Mouse (Mus musculus): Measurements from ENCODE around the gene Ncaph2.

Ncaph2 gene

GRCm38 (mm10) chr15:89343325-89343724 lies 12.2 kb upstream of the Ncaph2 start:
- no peak for DNase-seq

- no peak for DNase-seq
Observed at GRCm38 (mm10) chr15:89350447-89350846, 5.1 kb upstream of the Ncaph2 start.

GRCm38 (mm10) chr15:89351302-89351701 lies 4.2 kb upstream of the Ncaph2 start:
- DNase-seq, result no peak

GRCm38 (mm10) chr15:89352054-89352453 lies 3.5 kb upstream of the Ncaph2 start:
- no peak for DNase-seq

- no peak for DNase-seq
Observed at GRCm38 (mm10) chr15:89352795-89353194, 2.7 kb upstream of the Ncaph2 start.

GRCm38 (mm10) chr15:89353837-89354236 lies 1.7 kb upstream of the Ncaph2 start:
- DNase-seq, result no peak

- no peak for DNase-seq
Observed at GRCm38 (mm10) chr15:89354455-89354854, 1.1 kb upstream of the Ncaph2 start.

GRCm38 (mm10) chr15:89356372-89356771 lies 853 bp downstream of the Ncaph2 start:
- peak; percentile 86 for DNase-seq

GRCm38 (mm10) chr15:89358784-89359183 lies 3.3 kb downstream of the Ncaph2 start:
- no peak for DNase-seq

- DNase-seq, result no peak
Observed at GRCm38 (mm10) chr15:89363051-89363450, 7.5 kb downstream of the Ncaph2 start.

GRCm38 (mm10) chr15:89365141-89365551 lies 9.6 kb downstream of the Ncaph2 start:
- no peak for DNase-seq

GRCm38 (mm10) chr15:89372068-89372467 lies 16.5 kb downstream of the Ncaph2 start:
- DNase-seq, result no peak

GRCm38 (mm10) chr15:89372536-89372935 lies 17.0 kb downstream of the Ncaph2 start:
- no peak for DNase-seq

GRCm38 (mm10) chr15:89373027-89373761 lies 17.7 kb downstream of the Ncaph2 start:
- DNase-seq, result peak; percentile 90

- DNase-seq, result peak; percentile 99
Observed at GRCm38 (mm10) chr15:89373762-89374248, 18.3 kb downstream of the Ncaph2 start, which contains the start of gene Sco2. TSS of gene Sco2 (minus strand) at chr15:89373846.

- DNase-seq, result no peak
Observed at GRCm38 (mm10) chr15:89374340-89374739, 18.8 kb downstream of the Ncaph2 start.

- no peak for DNase-seq
Observed at GRCm38 (mm10) chr15:89374801-89375534, 19.4 kb downstream of the Ncaph2 start.

GRCm38 (mm10) chr15:89376040-89376439 lies 20.5 kb downstream of the Ncaph2 start:
- DNase-seq, result no peak

- DNase-seq, result no peak
Observed at GRCm38 (mm10) chr15:89376957-89377356, 21.4 kb downstream of the Ncaph2 start, which contains the start of gene Tymp. TSS of gene Tymp (minus strand) at chr15:89377039.

GRCm38 (mm10) chr15:89377362-89377761 lies 21.8 kb downstream of the Ncaph2 start:
- DNase-seq, result no peak

- no peak for DNase-seq
Observed at GRCm38 (mm10) chr15:89377938-89378828, 22.7 kb downstream of the Ncaph2 start.

- no peak for DNase-seq
Observed at GRCm38 (mm10) chr15:89378831-89379401, 23.4 kb downstream of the Ncaph2 start, which contains the start of gene Odf3b. TSS of gene Odf3b (minus strand) at chr15:89379282.
